Mouse (Mus musculus): ENCODE measurements around the gene Nudc.

Gene Nudc

DNA sequence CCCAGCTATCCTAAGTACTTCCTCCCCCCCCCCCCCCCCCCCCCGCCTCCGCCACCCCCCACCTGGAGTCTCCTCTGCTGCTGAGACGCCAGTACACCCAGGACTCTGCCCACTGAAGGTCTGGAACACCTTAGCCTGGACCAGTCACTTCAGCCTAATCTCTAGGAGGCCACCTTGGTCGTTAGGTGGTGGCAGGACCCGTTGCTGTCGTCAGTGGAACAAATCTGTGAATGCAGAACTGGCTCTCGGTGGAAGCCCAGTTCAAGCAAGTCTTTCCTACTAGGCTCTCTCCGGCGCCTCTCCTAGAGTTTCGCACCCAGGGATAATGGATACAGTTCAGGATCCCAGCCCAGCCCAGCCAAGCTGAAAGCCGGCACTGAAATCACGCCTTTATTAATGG, 51.9 kb downstream of the Nudc start:
- no peak for DNase-seq (ENCODE audit: low spot score in 2 of 2)

DNA sequence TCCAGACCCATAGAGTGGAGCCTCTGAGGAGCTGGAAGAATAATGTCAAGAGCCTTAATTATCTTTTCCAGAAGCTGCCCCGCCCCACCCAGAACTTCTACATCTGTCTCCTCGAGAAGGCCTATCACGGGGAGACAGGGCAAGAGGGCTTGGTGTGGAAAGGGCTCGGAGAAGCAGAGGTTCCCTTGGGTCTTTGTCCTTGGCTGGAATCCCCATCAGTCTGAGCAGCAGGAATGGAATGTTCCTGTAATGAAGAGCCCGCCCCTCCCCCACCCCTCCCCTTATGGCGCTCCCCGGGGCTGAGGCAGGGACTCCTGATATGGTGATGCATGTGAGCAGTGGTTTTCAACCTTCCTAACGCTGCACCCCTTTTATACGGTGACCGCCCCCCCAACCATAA, 54.0 kb downstream of the Nudc start:
- no peak for DNase-seq (ENCODE audit: low spot score in 2 of 2)

DNA sequence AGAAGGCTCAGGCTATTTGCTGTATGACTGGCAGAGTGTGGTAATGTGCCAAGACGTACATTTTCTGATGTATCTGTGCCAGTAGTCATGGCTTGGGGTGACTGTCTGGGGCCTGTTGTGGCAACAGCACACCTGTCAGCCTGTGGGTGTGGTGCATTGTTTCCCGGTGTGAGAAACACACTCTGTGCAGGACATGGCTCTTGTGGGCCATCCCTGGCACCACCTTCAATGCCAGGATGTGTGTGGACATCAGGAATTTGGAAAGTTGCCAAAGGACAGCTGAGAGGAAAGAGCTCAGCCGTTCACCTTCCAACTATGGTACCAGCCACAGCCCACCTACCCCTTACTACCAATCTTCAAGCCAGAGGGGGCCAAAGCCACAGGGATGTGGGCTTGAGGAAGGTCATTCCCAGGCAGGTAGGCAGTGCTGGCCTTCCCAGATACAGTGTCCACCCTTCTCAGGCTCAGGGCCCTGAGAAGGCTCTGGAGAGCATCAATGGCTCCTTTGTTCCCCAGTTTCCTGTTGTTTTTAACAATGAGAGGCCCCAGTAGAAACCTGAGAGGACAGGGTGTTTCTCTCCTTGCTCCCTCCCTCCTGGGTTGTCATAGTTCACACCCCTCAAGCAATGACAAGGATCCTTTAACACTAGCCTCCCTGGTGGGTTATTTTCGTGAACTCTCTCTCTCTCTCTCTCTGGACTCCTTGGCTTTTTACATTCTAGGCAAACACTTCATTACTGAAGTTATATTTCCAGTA, 56.1 kb downstream of the Nudc start:
- no peak for DNase-seq (ENCODE audit: low spot score in 2 of 2)

DNA sequence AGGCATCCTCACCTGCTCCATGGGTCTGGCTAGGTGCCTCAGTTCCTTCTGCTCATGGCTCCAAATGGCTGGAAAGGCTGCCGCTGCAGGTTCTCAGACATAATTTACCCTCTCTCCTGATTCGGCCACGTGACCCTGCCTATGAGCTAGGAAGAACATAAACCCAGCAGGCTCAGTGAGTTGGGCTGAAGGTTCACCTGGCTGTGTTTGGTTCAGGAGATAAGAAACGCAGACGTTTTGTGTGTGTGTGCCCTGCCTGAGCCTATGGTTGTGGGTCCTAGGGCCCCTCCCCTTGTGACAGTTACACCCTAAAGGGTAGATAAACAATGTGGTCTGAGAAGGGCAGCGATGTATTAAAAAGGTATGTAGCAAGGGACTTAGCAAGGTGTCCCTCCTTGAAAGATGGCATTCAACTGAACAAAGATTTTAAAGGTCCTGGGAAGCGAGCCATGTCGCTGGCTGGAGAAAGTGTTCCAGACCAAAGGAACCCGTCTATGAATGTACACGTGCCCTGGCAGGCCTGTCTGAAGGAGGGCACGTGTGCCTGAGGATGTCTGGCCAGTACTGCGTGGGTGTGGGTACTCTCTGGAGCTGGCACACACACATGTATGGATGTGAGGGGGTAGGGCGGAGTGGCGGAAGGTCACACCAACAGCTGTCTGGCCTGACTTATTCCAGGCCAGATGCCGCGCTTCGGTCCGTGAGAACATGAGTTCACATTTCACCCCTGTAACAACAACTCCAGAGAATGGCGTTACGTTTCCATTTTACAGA, 57.0 kb downstream of the Nudc start:
- DNase-seq (ENCODE audit: low spot score in 2 of 2), result no peak

DNA sequence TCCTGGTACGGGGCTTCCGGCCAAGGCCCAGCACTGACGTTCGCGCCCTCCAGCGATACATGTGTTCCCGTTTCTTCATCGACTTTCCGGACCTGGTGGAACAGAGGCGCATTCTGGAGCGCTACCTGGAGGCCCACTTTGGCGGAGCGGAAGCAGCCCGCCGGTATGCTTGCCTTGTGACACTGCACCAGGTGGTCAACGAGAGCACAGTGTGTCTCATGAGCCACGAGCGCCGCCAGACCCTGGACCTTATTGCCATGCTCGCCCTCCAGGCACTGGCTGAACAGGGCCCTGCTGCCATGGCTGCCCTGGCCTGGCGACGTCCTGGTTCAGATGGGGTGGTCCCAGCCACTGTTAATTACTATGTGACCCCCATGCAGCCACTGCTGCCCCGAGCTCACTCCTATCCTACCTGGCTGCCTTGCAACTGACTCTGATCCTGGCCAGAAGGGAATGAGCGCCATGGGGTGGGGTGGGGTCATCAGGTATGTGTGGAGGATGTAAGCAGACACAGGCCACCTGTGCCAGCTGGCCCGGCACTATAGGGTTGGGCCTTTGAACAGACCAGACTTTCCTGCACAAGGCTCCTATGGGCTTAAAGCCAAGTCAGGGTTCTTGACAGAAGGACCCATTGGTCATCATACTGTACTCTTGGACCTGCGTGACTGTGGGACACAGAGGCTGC, 59.0 kb downstream of the Nudc start:
- no peak for DNase-seq (ENCODE audit: low spot score in 2 of 2)

DNA sequence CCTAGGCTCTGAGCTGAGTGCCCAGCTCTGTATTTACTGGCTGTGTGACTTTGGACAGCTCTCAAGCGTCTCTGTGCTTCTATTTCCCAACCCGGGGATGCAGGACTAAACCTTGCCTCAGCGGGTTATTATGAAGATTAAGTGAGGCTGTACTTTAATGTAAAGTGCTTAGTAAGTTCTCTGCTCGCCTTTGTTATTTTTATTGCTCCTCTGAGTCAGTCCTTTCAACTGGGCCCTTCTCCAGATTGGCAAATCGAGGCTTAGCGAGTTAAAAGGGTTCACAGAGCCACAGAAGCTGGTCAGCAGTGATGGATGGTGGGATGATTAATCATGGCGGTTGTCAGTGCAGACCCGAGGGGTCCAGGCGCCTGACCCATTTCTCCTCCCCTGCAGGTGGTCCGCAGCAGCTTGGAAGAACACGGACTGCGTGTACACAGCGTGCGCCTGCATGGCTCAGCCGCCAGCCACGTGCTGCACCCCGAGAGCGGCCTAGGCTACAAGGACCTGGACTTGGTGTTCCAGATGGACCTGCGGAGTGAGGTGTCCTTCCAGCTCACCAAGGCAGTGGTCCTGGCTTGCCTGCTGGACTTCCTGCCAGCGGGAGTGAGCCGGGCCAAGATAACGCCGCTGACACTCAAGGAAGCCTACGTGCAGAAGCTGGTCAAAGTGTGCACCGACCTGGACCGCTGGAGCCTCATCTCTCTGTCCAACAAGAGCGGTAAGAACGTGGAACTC, 59.9 kb downstream of the Nudc start:
- no peak for DNase-seq (ENCODE audit: low spot score in 2 of 2)

DNA sequence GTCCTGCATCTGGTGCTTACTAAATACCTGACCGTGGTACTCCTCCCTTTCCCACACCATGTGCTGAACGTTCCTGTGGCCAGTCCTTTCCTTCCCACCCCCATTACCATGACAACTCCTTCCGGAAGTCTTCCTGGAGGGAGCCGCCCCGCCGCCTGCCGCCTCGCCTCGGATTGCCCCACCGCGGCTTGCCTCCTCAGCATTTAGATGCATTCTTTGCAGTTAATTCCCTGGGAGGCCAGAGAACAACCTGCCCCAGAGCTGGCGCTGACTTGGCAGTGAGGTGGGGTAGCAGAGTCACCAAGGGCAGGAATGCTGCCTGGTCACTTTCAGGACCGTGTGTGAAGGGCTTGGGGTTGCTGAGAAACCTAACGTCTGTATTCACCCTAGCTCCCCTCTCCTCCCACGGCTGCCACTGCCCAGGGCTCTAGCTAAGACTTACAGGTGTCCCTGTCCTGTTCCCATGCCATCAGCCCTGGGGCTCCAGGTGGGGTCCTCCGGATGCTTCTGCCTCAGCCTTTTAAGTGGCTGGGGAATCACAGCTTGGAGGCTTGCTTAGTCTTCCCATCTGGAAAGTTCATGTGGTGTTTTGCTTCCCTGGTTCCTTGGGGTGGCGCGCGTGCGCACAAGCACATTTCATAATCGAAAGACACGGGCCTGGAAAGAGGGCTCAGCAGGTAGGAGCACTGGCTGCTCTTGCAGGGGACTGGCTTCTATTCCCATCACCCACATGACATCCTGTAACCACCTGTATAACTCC, 61.4 kb downstream of the Nudc start:
- no peak for DNase-seq (ENCODE audit: low spot score in 2 of 2)
